Mouse (Mus musculus) liver, embryonic 14.5 days (tissue): ENCODE measurements at regions not wholly inside any gene's neighbourhood (a gene's known extent, or its start where the extent isn't known, plus 50 kb on each side); places are given as distances from the start of the nearest gene placed in this dataset.

Source experiments
- ATAC-seq: fragments of 200-750 bp; cut with Nextera tagmentation; 2 replicates; pipeline ENCODE4 v1.8.0; 2017; ENCODE audit warnings: moderate number of reproducible peaks, mild to moderate bottlenecking, moderate library complexity; ENCODE audit not compliant: insufficient read depth
- DNase-seq, 3 experiments: peaks; one replicate each; pipeline ENCODE4 v3.0.0-alpha.2; 2012 to 2013; ENCODE audit warnings: low read depth in 3 of 3, low spot score in 3 of 3
- H3K27ac ChIP-seq: fragments of 300-500 bp; sonication (generic); 2 replicates; pipeline ENCODE4 v1.5.1; 2014; ENCODE audit warnings: moderate library complexity, mild to moderate bottlenecking, control low read depth, inconsistent platforms
- H3K27me3 ChIP-seq: fragments of 300-500 bp; sonication (generic); 2 replicates; pipeline ENCODE4 v1.6.1; 2014; ENCODE audit warnings: mild to moderate bottlenecking, low read length, moderate library complexity; ENCODE audit not compliant: control insufficient read depth, insufficient read depth
- H3K36me3 ChIP-seq: fragments of 300-500 bp; sonication (generic); replicated peaks from 2 replicates; pipeline ENCODE4 v1.6.1; 2014; ENCODE audit warnings: low read depth; ENCODE audit not compliant: control insufficient read depth, insufficient read depth
- H3K4me1 ChIP-seq, 2 experiments: fragments of 200-500 bp in 1 of 2; fragments of 300-500 bp in 1 of 2; sonication (generic) in 1 of 2; replicated peaks; 2 replicates each; pipeline ENCODE4 v1.6.1; 2012 to 2014; ENCODE audit warnings: antibody characterized with exemption in 1 of 2, inconsistent platforms in 1 of 2, low read length in 1 of 2; ENCODE audit not compliant: control insufficient read depth in 2 of 2, insufficient read depth in 2 of 2
- H3K4me2 ChIP-seq: fragments of 300-500 bp; sonication (generic); 2 replicates; pipeline ENCODE4 v1.6.1; 2014; ENCODE audit warnings: low read depth, mild to moderate bottlenecking, control low read depth, moderate library complexity
- H3K4me3 ChIP-seq, 2 experiments: fragments of 200-500 bp in 1 of 2; fragments of 300-500 bp in 1 of 2; sonication (generic) in 1 of 2; 2 replicates each; pipeline ENCODE4 v1.5.1; 2012 to 2014; ENCODE audit warnings: low read depth in 2 of 2, low read length in 2 of 2, mild to moderate bottlenecking in 2 of 2, control low read depth in 1 of 2, inconsistent platforms in 1 of 2, moderate library complexity in 1 of 2; ENCODE audit not compliant: insufficient read depth in 1 of 2
- H3K9ac ChIP-seq: fragments of 300-500 bp; sonication (generic); replicated peaks from 2 replicates; pipeline ENCODE4 v1.6.1; 2014; ENCODE audit warnings: mild to moderate bottlenecking, control low read depth, moderate library complexity
- H3K9me3 ChIP-seq: fragments of 300-500 bp; sonication (generic); 2 replicates; pipeline ENCODE4 v1.6.1; 2016; ENCODE audit warnings: low read length, mixed read lengths; ENCODE audit not compliant: control insufficient read depth
- CTCF ChIP-seq: IDR thresholded peaks from 2 replicates; pipeline ENCODE4 v1.5.1; 2016; ENCODE audit warnings: antibody characterized with exemption, low read depth, control low read depth
- EP300 ChIP-seq: IDR thresholded peaks from 2 replicates; pipeline ENCODE4 v1.6.1; 2016; ENCODE audit warnings: antibody characterized with exemption, low read depth
- WGBS: fragments of 180-500 bp; shearing (Covaris S2); extraction: QIAGEN DNeasy Blood & Tissue Kit; methylation state at CpG from one replicate; pipeline ENCODE4 v1.1.7; 2014; ENCODE audit not compliant: insufficient replicate concordance; 5-methylcytosine and 5-hydroxymethylcytosine counted together

GRCm38 (mm10) chr3:131794056-131794455 lies 229.5 kb downstream of the Papss1 start:
- no peaks in the 10 kb centered on the region for H3K9me3 ChIP-seq
- DNase-seq (no peak), ATAC-seq (no peak)
- TF ChIP-seq EP300 (no peak), CTCF (no peak)
- no peak overlapping the region for H3K27ac ChIP-seq
- no peak overlapping the region for H3K4me3 ChIP-seq
- H3K4me2 ChIP-seq = no peak overlapping the region
- WGBS = 55% methylated on average over 1 of the region's 1 CpGs
- no peak overlapping the region for H3K9ac ChIP-seq
- H3K4me1 ChIP-seq = no peaks in the 10 kb centered on the region
- no peaks in the 10 kb centered on the region for H3K27me3 ChIP-seq
- no peaks in the 10 kb centered on the region for H3K36me3 ChIP-seq

- no peaks in the 10 kb centered on the region for H3K27me3 ChIP-seq
- no peak overlapping the region for H3K4me2 ChIP-seq
- no peak overlapping the region for H3K4me3 ChIP-seq
- H3K9me3 ChIP-seq = no peaks in the 10 kb centered on the region
- TF ChIP-seq EP300 (no peak), CTCF (no peak)
- H3K9ac ChIP-seq = no peak overlapping the region
- no peaks in the 10 kb centered on the region for H3K4me1 ChIP-seq
- no peak for ATAC-seq
- no peak overlapping the region for H3K27ac ChIP-seq
- WGBS = 73% methylated on average over 10 of the region's 10 CpGs
- DNase-seq = no peak
- H3K36me3 ChIP-seq = no peaks in the 10 kb centered on the region
These were observed 230.8 kb downstream of the Papss1 start for GRCm38 (mm10) chr3:131795108-131796005.

- no peak overlapping the region for H3K4me3 ChIP-seq
- H3K4me1 ChIP-seq = no peaks in the 10 kb centered on the region
- no peak for DNase-seq
- H3K9ac ChIP-seq = no peak overlapping the region
- H3K27me3 ChIP-seq = no peaks in the 10 kb centered on the region
- no peak for ATAC-seq
- H3K4me2 ChIP-seq = no peak overlapping the region
- H3K9me3 ChIP-seq = no peaks in the 10 kb centered on the region
- no peaks in the 10 kb centered on the region for H3K36me3 ChIP-seq
- no peak overlapping the region for H3K27ac ChIP-seq
- TF ChIP-seq EP300 (no peak), CTCF (no peak)
- 66% methylated on average over 4 of the region's 4 CpGs for WGBS
These were observed 235.2 kb downstream of the Papss1 start for GRCm38 (mm10) chr3:131799774-131800173.

- H3K4me1 ChIP-seq = no peaks in the 10 kb centered on the region
- H3K27me3 ChIP-seq = no peaks in the 10 kb centered on the region
- H3K4me2 ChIP-seq = no peak overlapping the region
- H3K27ac ChIP-seq = no peak overlapping the region
- no peak for ATAC-seq
- H3K9ac ChIP-seq = no peak overlapping the region
- no peak overlapping the region for H3K4me3 ChIP-seq
- H3K9me3 ChIP-seq = no peaks in the 10 kb centered on the region
- TF ChIP-seq EP300 (no peak), CTCF (no peak)
- WGBS = 54% methylated on average over 3 of the region's 3 CpGs
- H3K36me3 ChIP-seq = no peaks in the 10 kb centered on the region
- DNase-seq = no peak
These were observed 237.0 kb downstream of the Papss1 start for GRCm38 (mm10) chr3:131801551-131801950.

- H3K9me3 ChIP-seq = no peaks in the 10 kb centered on the region
- H3K4me3 ChIP-seq = no peak overlapping the region
- H3K4me2 ChIP-seq = no peak overlapping the region
- no peak overlapping the region for H3K9ac ChIP-seq
- WGBS = 41% methylated on average over 7 of the region's 7 CpGs
- no peak overlapping the region for H3K27ac ChIP-seq
- TF ChIP-seq CTCF (no peak), EP300 (no peak)
- no peak for ATAC-seq
- no peak for DNase-seq
- H3K36me3 ChIP-seq = no peaks in the 10 kb centered on the region
- H3K27me3 ChIP-seq = no peaks in the 10 kb centered on the region
- H3K4me1 ChIP-seq = no peaks in the 10 kb centered on the region
These were observed 238.3 kb downstream of the Papss1 start for GRCm38 (mm10) chr3:131802841-131803240.
